Mouse (Mus musculus) thymus, postnatal 0 days (tissue): ENCODE results near the gene Unc45a. TPM values are rescaled to one million over a fixed set of nuclear protein-coding genes. Genes with fewer than 3 reads are reported as not detected.
A peak's percentile ranks its signal among the peaks of the same experiment; 100 is the strongest.

Experiments
- DNase-seq: peaks from one replicate; pipeline ENCODE4 v3.0.0-alpha.2; 2015; ENCODE audit warnings: low spot score
- polyA plus RNA-seq: library from polyadenylated mRNA; unstranded; fragments of >200 nt; fragmentation: Nextera tagmentation; extraction: Ambion mirVana; gene quantifications from 2 replicates; pipeline ENCODE4 v1.2.1, GENCODE M21; 2015

The Unc45a gene
- polyA plus RNA-seq, result 31.0 and 32.3 TPM in 2 replicates

DNA sequence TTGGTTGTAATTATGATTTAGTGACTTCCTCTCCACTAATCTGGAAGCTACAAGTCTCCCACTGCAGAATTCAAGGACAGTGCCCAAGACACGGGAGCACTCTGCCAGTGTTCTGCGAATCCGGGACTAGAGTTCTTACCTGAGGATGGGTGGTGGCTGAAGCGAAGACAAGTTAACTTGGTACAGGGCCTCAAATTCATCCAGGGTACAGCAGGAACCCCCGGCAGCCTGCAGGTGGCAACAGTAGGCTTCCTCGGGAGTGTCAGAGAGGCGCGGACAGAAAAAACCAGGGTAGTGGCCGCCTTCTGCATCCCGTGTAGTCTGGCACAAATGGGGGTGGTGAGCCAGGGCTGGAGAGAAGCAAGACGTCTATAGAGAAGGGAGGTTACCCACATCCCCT lies at the start of gene Unc45a:
Unc45a (minus strand) TSS at position 213 of the 400 bp plus-strand sequence.
- DNase-seq, result peak; percentile 84

DNA sequence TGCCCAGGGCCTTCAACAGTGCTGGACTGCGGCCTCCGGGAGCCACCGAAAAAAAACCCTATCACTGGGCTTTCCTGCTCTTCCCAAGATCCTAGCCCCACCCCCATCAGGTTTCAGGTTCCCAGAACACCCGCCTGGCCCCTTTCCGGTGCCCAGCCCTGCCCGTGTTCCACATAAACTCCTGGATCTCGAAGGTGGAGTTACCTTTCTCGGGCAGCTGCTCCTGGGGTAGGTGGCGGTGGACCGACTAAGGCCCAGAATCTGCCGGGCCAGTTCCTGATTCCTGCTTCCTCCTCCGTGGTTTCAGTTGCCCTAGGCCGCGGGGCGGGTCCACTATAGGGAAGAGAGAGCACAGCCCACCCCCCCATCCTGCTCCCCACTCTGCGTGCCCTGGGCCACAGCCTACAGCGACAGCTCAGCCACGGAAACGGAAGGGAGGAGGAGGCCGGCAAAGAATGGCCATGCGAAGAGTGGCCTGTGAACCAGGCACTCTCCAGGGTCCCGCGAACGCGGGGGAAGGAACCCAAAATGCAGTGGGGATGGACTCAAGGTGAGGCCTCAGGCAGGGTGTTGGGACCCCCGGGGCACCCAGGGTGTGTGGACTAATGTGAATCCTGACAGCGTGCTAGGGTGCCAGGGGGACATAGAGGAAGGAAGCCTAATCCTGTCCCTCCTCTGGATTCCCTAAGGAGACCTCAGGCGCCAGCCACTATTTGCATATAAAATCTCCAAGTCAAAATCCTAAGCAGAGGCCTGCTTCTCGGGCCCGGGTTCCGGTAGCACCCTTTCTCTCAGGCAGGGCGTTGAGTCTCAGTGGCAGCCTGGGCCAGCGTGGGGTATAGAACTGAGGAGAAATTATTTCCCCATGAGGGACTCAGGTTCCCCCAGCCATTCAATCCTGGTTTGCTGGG lies 47.1 kb upstream of the Unc45a start, which contains the start of gene Fes:
Fes (minus strand) TSS at position 314 of the 911 bp plus-strand sequence.
- DNase-seq, result no peak

DNA sequence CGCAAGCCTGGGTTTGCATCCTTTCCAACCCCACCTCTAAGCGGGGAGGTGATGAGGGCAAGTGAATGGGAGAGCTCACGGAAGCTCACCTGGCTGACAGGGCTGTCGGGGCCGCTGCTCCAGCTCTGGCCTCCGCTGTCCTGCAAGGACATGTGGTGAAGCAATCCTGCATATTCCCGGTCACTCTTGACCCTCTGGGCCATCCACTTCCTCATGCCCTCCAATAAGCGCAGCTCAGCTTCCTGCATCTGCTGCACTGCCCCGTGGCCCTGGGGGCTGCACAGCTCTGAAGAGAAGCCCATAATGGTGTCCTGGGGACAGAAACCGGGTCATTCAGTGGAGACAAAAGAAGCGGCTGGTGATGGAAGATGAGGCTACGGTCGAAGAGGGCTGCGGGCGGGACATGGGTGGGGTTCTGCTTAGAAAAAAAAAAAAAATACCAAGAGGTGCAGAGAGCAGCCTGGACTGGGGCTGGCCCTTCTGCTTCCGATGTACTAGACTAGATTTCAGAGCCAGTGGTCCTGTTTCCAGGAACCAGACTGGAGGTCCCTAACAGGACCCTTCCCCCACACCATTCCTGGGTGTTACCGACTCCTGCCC lies 46.3 kb upstream of the Unc45a start:
- no peak for DNase-seq

DNA sequence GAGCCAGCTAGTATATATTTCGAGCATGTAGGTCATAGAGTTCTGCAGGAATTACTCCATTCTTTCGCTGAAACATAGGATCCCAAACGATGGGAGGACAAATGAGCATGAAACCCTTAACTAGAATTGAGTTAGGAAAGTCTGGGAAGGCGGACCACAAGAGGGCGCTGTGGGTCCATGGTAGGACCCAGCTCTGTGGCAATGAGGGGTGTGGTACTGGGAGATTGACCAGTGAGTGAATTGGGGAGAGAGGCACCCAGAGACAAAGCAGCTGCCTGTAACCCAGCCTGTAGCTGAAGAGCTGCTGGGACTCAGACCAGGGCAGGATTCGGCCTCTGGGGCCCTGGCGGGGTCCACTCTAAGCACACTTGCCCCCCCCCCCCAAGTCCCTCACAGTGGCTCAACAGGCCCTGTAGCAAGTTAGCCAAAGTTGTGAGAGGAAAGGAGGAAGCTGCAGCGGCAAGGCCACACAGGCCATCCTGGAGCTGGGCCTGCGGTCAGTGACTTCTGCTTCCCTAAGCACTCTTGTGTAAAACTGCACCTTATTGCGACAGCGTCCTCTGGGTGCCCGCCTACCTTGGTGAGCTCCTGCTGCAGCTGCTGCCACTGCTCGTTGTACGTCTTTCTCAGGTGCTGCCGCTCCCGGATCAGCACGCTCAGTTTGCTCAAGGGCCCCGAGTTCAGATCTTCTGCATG lies 45.6 kb upstream of the Unc45a start:
- peak; percentile 86 for DNase-seq

DNA sequence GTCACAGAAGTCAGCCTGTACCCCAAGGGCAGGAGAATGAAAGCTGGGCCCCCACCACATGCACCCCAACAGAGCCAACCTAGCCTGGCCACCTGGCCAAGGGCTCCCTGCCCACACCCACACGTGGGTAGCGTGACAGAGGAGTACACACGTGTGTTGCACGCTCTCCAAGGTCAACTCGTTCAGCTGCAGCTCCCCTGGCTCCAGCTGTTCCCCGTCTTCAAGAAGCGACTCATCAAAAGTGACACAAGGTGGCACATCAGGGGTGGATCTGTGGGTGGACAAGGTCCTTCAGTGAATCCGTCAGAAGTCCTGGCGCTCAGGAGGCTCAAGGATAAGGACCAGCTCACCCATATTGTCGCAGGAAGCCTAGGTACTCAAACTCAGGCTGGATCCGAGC lies 42.1 kb upstream of the Unc45a start:
- DNase-seq, result no peak

DNA sequence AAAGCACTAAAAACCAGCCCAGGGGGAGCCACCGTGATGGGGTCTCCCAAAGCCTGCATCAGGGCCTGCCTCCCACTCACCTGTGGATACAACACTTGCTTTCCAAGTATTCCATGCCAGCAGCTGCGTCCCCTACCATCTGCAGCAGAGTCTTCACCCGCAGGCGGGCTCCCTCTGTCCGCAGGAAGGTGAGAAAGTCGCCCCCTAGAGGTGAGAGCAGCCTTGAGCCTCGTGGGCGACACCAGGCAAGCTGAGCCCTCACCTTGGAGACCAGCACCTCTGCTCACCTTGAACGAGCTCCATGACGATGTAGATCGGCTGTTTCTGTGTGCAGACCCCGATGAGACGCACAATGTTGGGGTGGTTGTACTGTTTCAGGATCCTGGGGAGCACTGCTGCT lies 38.7 kb upstream of the Unc45a start:
- DNase-seq, result peak; percentile 49

DNA sequence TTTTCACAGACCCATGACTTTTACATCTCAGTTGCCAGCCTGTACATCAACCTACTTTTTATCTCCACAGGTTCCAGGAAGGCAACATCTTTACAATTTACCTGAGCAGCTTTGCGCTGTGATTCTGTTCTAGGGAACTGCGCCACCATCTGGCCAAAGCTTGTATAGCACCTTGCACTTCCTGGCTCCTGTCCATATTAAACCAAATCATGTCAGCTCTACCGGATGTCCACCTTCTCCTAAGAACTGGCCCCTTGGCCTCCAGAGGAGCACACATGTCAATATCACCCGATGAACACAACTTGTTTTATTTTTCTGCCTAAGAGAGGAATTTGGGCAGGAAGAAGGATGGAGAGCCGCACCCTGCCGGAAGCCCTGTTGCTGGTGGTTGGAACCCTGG lies 36.7 kb upstream of the Unc45a start:
- peak; percentile 77 for DNase-seq

DNA sequence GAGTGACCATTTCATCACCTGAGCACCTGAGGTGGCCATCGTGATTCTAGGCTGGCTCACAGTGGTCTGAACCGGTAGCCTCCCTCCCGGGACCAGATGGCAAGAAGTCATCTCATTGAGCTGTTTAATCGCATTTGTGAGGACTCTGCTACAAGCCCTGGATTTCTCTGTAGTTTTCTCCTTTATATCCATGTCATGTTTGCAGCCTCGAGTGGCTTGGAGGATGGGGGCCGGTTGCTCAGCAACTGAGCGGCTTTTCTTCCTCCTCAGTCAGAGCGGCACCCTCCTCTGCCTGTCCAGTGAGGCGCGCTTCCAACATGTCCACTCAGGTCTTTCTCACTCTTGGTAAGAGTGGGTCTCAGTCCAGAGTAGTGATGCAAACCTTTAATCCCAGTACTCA lies 35.4 kb upstream of the Unc45a start:
- no peak for DNase-seq

DNA sequence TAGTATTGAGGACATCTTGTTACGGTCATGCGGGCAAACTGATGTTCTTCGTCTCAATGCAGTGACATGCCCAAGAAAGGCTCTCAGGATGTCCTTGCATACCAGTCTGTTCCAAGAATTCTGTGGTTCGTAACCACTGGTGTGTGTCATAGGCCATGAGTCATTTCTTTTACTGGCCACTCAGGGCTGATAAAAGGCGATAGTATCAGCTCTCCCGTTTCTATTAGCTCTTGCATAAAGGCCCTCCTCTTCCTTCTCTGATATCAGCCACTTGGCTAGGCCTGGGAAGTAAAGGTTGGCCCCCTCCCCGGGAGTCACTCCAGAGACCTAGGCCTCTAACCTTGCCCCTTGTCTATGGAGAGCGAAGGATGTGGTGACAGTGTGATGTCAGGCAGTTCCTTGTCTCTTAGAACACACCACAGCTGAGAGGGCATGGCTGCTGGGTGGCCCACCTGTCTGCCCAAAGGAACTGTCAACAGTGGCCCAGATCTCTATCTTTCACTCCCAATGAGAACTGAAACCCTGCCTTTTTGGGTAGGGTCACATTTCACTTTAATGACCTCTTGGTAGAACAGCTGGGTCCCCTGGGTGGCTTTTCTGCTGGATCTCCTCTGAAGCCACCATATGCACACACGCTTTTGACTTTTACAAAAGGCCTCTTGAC lies 34.7 kb upstream of the Unc45a start:
- DNase-seq, result peak; percentile 72

DNA sequence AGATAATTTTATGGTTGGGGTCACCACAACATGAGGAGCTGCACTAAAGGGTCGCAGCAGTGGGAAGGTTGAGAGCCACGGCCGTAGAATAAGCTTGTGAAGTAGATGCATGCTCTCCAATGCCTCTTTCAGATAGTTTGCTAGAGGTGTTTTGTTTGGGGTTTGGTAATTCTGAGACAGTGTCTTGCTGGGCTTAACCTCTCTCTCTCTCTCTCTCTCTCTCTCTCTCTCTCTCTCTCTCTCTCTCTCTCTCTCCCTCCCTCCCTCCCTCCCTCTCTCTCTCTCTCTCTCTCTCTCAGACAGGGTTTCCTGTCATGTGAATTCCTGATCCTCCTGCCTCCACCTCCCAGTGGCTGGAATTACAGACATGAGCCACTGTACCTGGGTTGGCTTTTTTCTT lies 33.9 kb upstream of the Unc45a start:
- no peak for DNase-seq

DNA sequence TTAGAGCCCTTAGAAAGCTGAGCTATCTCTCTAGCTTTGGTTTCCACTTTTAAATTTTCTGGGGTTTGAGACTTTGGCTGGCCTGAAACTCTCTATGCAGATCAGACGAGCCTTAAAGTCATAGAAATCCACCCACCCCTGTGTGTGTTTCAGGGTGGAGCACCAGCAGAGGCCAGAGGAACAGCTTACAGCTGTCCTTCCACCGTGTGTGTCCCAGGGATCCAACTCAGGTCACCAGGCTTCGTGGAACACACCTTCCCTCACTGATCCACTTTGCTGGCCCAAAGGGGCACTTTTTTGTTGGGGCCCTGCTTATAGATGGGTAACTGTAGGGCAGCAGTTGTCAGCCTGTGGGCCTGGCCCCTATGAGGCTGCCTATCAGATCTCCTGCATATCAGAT lies 33.5 kb upstream of the Unc45a start:
- no peak for DNase-seq

DNA sequence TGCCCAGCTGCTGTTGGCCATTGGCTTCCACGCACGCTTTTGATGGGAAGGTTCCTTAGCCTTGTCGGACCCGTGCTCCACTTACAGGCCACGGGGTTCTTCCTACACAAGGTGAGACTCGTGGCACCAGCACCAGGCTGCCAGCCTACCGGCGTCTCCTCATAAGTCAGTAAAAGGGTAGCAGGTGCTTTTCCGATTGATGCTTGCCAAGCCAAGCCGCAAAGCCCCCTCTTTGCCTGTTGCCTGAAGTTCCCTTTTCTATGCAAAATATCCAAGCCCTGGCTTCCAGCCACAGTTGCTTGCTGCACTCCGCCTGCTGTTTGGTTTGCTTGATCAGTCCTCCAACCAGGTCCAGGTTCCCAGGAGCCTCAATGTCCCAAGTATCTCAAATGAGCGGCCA lies 33.0 kb upstream of the Unc45a start:
- DNase-seq, result peak; percentile 54

DNA sequence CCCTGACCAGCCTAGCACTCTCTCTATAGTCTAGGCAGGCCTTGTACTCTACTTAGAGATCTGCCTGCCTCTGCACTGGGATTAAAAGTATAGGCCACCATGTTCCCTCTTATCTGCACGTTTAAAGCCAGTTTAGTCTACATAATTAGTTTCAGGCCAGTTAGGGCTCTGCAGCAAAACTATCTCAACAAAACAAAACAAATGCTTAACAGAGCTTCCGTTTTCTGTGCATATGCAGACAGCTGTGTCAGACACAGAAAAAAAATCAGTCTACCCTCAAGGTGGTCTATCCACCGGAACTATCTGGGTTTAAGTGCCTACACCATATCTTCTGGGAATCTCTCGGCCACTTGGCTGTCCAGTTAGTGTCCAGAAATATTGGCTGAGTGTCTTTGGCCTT lies 32.5 kb upstream of the Unc45a start:
- DNase-seq, result peak; percentile 37

DNA sequence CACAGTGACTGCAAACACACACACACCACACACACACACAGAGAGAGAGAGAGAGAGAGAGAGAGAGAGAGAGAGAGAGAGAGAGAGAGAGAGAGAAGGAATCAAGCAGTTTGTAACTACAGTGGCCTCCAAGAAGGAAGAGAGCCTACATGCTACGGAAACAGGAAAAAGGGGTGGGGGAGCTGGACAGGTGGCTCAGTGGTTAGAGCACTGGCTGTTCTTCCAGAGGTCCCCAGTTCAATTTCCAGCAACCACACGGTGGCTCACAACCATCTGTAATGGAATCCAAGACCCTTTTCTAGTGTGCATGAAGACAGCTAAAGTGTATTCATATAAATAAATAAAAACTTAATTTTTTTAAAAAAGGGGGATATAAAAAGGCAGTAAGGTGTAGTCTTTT lies 31.9 kb upstream of the Unc45a start:
- DNase-seq, result no peak

DNA sequence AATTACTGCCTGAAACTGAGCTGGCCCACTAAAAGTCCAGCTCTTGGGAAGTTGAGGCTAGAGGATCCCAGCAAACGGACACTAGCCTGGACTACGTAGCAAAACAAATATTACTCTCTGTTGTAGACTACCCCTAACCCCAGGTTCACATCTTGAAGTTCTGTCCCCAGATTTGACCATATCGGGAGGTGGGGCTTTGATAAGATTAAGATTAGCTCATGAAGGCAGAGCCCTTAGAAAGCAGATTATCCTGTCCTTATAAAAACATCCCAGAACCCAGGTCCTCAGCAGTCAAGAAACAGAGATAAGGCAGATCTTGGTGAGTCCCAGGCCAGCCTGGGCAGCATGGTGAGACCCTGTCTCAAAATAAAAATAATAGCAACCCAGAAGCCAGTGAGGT lies 31.4 kb upstream of the Unc45a start:
- DNase-seq, result no peak

DNA sequence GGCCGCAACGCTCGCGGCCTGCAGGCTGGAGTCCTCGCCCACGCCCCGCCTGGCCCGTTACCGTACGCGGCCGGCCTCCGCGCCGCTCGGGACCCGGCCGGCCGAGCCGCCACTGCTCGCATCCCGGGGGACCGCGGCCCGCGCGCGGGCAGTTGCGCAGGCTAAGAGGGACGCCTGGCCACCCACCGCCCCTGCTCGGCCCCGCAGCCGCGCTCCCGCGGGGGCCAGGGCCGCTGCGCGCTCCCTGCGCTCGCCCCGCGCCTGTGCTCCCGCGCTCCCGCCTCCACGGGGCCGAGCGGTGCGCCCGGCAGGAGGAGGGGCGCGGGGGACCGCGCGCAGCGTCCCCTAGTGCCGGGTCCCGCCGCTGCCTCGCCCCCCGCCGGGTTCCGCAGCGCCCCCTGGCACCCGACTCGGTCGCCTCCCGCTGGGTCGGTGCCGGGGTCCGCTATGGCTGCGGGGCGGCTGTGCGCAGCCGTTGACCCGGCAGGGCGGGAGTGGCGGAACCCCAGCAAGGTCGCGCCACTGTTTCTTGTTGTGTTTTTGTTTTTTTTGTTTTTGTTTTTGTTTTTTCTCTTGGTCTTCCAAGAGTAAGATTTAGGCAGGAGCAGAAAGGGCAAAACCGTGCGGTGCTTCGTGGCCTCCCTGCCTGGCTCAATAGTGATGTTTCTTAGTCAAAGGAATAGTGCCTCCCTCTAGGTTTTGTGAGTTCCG lies 30.4 kb upstream of the Unc45a start, which contains the start of gene Man2a2:
Man2a2 (minus strand) TSS at position 335 of the 711 bp plus-strand sequence.
- DNase-seq, result peak; percentile 84

DNA sequence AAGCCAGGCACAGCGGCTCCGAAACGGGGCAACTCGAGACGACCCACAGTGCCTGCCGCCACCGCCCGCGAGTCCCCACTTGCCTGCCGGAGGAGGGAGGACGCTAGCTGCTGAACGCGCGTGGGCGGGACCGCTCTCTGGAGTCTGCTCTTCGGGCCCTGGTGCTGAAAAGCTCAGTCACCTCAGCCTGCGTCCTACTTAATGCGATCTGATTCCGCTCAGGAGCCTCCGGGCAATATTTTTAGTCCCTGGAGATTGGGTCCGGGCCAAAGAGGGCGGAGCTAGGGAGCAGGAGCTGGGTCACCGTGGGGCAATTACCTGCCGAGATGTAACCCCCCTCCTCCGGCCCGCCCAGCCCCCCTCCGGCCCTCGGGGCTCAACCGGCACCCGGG lies 29.8 kb upstream of the Unc45a start:
- peak; percentile 80 for DNase-seq

DNA sequence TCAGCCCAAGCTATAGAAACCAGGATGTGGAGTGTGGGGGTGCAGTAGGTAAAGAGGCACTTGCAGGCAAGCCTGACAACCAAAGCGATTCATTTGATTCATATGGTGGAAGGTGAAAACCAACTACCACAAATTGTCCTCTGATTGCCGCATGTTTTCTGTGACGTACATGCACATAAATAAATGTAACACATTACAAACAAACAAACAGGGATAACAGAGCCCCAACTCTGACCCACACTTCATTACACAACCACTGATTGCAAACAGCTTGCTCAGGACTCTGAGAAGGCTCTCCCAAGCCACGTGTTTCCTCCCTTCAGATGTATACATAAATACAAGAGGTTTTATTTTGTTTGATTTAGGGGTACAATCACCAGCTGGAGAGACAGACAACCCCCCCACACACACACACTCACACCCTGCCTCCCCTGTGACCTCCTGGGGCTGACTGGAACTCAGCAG lies 29.2 kb upstream of the Unc45a start:
- peak; percentile 42 for DNase-seq

DNA sequence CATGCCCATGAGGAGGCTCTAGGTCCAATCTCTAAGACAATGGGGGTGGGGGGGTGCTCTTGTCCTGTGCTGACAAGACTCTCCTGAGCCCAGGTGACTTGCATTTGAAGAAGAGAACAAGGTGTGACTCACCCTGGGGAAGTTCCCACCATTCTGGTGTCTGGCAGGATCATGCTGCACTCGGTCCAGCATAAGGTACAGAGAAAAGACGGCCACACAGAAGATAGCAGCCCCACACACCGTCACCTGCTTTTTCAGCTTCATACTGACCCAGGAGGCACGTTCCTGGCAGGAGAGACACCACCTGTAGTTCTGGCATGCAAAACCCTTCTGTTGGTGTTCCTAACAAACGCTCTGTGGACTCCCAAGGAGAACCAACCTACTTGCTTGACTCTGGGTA lies 28.7 kb upstream of the Unc45a start:
- no peak for DNase-seq

DNA sequence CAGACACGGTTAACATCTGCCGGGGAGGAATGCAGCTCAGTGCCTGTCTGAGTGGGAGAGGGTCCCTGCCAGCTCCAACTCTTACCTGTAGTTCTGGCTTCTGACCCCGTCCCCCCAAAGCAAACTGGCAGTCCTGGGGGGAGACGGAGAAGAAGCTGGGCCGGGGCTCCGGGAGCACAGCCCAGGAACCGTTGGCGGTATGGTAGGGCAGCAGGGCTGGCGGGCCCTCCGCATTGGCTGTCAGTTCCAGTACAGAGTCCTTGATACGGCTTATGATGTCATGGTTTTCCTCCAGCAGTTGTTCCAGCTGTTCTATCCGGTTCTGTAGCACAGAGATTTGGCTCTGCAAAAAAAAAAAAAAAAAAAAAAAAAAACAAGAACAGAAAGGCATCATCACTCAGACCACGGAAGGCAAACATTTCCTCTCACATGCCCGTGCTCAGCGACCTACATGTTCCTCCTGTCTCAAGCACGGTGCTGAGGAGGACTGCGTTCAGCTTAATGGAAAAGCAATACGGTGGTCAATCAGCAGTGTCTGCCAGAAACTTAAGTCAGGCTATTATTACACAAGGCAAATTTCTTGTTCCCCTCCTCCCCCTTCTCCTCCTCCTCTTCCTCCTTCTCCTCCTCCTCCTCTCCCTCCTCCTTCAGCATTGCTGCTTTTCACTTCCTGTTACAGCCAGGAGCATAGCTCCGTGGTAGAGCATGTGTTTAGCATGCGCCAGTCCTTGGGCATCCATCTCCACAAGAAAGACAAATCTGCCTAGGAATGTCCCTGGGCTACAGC lies 28.0 kb upstream of the Unc45a start:
- peak; percentile 61 for DNase-seq
